Mouse (Mus musculus) 3T3-L1 (cell line): Measurements from ENCODE around the gene Rsu1.
"Not testable (repeated sequence)": the region's sequence is repeated elsewhere in the genome, so short reads cannot be mapped to it uniquely, and the experiment has no call there.

Source experiments
- DNase-seq: peaks from one replicate; pipeline ENCODE4 v3.0.0-alpha.2; 2015; ENCODE audit warnings: low read depth, low spot score

Rsu1 gene

DNA sequence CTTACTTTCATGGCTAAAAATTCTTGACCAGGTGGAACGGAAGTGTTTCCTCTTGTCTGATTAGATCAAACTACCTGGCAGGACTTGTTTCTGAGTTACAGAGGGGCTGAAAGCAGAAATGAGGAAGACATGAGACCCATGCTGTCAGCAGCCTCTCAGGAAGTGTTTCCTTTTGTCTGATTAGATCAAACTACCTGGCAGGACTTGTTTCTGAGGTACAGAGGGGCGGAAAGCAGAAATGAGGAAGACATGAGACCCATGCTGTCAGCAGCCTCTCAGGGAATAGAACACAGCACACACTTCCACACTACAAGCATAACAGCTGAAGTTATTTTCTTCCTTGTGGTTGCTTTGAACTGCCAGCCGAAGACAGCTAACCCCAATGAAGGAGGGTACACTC, 46.7 kb downstream of the Rsu1 start:
- DNase-seq = no peak

DNA sequence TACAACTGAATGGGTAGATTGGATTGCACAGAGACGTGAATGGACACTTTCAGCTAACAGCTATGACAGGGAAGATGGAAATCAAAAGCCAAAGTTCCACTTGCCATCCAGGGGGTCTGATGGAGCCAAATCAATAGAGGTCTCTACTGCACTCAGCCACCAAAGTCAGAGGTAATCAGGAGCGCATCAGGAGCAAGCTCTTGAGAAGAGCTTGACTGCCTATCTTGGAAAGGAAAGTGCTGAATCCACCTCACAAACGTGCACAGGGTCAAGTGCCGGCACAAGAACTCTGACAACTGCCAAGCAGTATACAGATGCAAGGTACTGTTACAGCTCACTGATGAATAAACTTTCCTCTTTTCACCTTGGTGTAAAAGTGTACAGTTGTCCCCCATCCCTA, 47.8 kb downstream of the Rsu1 start:
- DNase-seq = no peak

- DNase-seq = no peak
These were observed 51.1 kb downstream of the Rsu1 start for GRCm38 (mm10) chr2:13220141-13220540.

DNA sequence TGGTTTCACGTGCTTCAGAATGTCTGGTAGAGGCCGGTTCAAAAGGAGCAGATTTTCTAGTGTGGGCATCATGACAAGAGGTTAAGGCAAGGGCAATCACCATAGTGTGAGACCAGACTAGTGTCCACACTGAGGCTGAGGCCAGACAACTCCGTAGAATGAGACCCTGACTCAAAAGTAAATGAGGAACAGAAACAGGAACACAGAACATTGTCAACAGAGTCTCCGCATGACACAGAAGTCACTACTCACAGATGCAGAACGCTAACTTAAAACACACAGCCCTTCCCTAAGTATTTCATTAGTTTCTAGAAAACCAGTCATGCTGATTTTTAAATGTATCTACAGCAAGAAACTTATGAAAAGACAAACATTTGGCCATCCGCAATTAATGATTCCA, 53.1 kb downstream of the Rsu1 start:
- DNase-seq = no peak

GRCm38 (mm10) chr2:13206825-13207224, 64.4 kb downstream of the Rsu1 start:
- DNase-seq = no peak

DNA sequence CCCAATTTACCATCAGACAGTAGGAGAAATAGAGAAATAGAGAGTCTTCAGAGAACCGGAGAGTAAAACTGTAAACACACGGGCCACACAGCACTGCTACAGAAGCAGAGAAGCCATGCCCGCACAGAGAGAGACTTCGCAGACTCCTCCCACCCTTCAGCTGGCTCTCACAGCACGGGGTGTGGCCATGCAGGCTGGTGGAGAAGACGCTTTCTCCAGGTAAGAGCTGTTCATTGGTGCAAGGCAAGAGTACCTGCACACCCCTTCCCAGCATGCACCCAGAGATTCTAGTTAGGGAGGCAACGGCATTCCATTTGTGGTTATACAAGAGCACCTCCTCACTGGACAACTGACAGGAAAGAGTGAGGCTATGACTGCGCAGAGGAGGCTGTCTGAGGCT, 64.8 kb downstream of the Rsu1 start:
- DNase-seq = no peak

- DNase-seq = no peak
These were observed 68.3 kb downstream of the Rsu1 start for GRCm38 (mm10) chr2:13202805-13203475.

GRCm38 (mm10) chr2:13199713-13200112, 71.5 kb downstream of the Rsu1 start:
- DNase-seq = no peak

GRCm38 (mm10) chr2:13199033-13199432, 72.2 kb downstream of the Rsu1 start:
- DNase-seq = no peak

DNA sequence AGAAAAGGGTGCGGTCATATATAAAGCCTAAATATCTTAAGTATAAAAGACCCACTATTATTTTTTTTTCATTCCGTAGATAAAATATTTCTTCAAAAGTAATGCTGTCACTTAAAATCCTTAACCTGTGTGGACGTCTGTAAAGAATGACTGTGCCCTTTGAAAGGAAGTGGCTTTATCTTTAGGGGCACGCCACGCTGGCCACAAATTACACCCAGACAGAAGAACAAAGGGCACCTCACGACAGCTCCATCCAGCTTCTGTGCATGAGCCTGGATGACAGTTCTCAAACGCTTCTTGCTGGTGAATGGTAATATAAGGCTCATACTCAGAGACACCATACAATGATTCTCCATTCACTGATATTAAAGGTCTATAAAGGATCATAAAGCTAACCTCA, 75.7 kb downstream of the Rsu1 start:
- no peak for DNase-seq

DNA sequence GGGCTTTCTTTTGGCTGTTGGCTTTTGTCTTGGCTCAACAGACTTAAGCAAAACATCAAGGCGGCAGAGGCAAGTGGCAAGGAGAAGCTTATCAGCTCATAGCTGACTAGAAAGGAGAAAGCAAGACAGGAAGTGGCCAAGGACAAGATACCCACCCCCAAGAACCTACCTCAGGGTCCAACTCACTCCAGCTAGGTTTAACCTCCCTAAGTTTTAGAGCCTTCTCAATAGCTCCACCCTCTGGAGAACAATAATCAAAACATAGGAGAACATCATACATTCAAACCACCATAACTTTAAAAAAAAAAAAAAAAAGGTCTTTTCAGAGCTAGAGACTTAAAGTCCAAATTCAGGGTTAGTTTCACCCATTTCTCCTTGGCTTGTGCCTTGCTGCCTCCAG, 79.1 kb downstream of the Rsu1 start:
- no peak for DNase-seq

GRCm38 (mm10) chr2:13190767-13191166, 80.4 kb downstream of the Rsu1 start:
- DNase-seq = no peak

- DNase-seq = peak; percentile 65
These were observed 82.3 kb downstream of the Rsu1 start for GRCm38 (mm10) chr2:13188831-13189495.

DNA sequence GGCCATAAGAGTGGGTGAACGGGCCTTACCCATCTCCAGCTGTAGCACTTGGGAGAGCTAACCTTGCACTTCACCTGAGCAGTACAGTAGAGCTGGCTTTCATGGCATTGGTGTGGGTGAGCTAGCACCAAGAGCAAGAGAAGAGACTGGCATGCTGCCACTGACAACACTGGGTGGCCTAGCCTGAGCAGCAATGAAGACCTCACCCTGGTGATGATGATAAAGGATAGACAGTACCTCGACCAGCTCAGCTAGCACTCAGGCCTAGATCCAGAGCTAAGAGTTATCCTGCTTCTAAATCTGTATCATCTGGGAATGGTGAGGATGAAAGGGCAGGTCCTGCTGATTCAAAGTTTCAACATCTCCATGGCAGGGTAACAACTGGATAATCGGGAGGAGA, 88.1 kb downstream of the Rsu1 start:
- no peak for DNase-seq

- not testable (repeated sequence) for DNase-seq
These were observed 89.3 kb downstream of the Rsu1 start for GRCm38 (mm10) chr2:13181899-13182298.

GRCm38 (mm10) chr2:13177698-13178395, 93.4 kb downstream of the Rsu1 start:
- DNase-seq = no peak

GRCm38 (mm10) chr2:13176304-13176620, 95.0 kb downstream of the Rsu1 start:
- DNase-seq = no peak

- no peak for DNase-seq
These were observed 95.5 kb downstream of the Rsu1 start for GRCm38 (mm10) chr2:13175536-13176303.

DNA sequence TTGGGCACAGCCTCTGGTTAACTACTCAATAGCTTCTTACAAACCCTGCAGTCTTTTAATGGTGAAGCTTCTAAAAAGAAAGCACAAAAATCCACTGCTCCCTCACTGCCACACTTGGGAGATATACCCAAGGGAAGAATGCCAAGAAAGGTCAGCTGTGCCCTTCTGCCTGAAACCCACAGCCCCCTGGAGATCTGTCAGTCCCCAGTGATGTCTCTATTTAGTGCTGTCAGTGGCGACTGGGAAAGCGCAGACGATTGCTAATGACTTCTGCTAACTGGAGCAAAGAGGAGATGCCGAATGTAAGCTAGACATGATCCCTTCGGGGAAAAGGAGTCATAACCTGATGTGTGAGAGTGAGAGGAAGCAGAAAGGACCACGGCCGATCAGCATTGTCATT, 96.8 kb downstream of the Rsu1 start:
- DNase-seq = no peak

- no peak for DNase-seq
These were observed 100.6 kb downstream of the Rsu1 start for GRCm38 (mm10) chr2:13170651-13171050.

DNA sequence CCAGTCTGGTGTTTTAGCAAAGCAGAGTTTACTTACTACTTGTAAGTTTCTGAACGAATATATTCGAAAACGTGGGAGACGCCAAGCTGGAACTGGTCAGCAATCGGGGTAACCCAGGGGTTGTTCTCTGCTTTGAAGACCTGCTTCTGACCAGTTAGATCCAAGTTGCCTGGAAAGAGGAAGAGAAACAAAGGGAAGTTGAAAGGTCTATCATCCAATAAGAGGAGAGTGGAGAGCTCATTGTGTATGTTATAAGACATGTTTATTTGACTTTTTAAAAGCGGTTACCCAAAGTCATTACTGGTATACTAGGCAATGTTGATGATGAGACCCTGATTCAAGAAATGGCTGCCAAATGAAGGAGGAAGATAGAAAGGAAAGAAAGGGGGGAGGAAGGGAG, 101.3 kb downstream of the Rsu1 start:
- no peak for DNase-seq

GRCm38 (mm10) chr2:13169158-13169890, 101.9 kb downstream of the Rsu1 start:
- DNase-seq = no peak
